Mouse (Mus musculus) ZHBTc4 (cell line): ENCODE measurements at regions not wholly inside any gene's neighbourhood (a gene's known extent, or its start where the extent isn't known, plus 50 kb on each side); places are given as distances from the start of the nearest gene placed in this dataset.
"Not testable (repeated sequence)": the region's sequence is repeated elsewhere in the genome, so short reads cannot be mapped to it uniquely, and the experiment has no call there.

ENCODE experiments used
- DNase-seq: peaks from one replicate; pipeline ENCODE4 v3.0.0-alpha.2; 2011; ENCODE audit warnings: low read depth, low spot score

GRCm38 (mm10) chr5:3244067-3244466, 97.2 kb upstream of the Cdk6 start:
- DNase-seq, result not testable (repeated sequence)

- no peak for DNase-seq
Observed at GRCm38 (mm10) chr5:3247333-3247732, 94.0 kb upstream of the Cdk6 start.

DNA sequence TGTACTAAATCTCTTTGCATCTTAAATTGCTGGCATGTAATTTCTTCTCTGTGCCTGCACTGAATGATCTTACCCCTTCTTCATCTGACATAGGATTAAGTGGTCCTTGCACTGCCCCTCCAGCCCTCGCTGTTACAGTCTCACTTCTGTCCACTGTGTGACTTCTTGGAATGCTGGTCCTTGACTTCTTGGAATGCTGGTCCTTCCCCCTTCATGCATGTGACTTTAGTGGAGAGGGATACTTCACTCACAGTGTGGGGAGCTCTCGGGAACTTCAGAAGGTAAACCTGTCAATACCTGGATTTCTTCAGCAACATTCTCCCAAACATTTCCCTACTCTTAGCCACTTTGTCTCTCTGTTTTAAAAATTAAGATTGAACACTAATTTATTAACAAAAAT, 91.0 kb upstream of the Cdk6 start:
- DNase-seq, result no peak

GRCm38 (mm10) chr5:3260289-3260688, 81.0 kb upstream of the Cdk6 start:
- no peak for DNase-seq

DNA sequence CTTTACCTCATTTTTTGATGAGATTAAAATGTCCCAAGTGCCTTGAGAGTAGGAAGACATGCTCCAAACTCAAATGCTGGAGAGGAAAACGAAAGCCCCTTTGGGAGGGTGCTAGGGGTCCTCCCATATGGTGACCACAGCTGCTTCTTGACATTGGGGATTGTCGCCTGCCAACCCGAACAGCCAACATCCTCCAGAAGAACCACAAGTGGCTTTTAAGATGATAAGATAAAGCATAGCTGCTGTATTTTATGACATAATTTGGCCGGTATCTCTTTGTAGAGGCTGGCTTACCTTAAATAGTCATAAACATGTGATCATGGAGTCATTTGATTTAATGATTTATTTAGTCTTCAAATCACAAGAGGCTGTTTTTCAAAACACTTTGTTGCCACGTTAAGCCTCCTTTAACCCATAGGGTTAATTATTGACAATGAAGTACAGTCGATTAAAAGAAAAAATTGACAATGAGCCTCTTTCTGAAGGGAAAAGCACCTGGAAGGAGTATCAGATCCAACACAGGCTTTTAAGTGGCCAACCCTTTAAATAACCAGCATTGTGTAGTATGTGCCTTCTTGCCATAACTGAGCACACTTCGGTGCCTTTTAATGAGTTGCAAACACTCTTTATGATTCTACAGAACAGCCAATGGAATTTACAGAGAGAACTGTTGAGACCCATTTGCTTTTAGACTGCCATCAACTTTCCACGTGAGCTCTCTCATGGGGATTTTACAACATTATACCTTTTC, 76.1 kb upstream of the Cdk6 start:
- not testable (repeated sequence) for DNase-seq

GRCm38 (mm10) chr5:3267021-3267420, 74.3 kb upstream of the Cdk6 start:
- DNase-seq, result no peak

DNA sequence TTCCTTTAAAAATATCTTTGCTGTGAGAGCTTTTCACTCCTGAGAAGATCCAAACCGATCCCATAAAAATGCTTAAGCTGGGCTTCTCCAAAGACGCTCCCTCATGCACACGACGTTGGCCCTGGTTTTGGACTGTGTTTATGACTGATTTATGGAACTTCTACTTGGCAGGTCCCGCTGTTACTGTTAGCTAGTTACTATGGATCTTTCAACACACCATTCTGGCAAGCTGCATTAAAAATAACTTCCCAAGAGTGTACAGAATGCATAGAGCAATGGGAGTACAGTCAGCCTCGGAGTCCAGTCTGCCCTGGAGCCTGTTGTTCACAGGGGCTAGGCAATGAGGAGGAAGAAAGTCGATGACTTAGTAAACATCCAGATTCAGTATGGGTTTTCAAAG, 71.5 kb upstream of the Cdk6 start:
- DNase-seq, result no peak

GRCm38 (mm10) chr5:3273140-3273539, 68.1 kb upstream of the Cdk6 start:
- not testable (repeated sequence) for DNase-seq

GRCm38 (mm10) chr5:3277241-3277640, 64.0 kb upstream of the Cdk6 start:
- DNase-seq, result not testable (repeated sequence)

- not testable (repeated sequence) for DNase-seq
Observed at GRCm38 (mm10) chr5:3278956-3279355, 62.3 kb upstream of the Cdk6 start.

DNA sequence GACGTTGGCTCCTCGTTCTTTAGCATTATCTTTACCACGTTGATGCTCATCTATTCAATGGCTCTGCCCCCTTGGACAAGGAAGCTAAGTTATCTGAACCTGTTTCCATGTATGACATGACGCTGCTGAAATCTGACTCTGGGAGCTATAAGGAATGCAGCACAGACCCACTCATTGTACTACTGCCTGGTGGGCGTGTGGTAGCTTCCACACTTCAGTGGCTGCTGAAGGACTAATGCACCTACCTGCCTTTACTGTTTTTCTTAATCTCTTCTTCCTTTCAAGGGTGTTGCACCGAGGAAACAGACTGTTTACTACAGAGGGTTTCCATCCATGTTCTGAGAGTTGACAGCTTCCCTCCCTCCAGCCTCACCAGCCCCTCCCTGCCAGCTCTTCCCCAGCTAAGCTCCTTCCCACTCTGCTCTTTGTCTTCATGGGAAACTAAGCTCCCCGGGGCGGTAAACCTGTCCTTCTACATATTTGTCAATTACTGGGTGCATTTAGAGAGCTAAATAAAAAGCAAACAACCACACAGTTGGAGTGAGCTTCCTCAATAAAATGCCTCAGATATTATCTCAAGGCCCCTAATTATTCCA, 59.3 kb upstream of the Cdk6 start:
- DNase-seq, result not testable (repeated sequence)

DNA sequence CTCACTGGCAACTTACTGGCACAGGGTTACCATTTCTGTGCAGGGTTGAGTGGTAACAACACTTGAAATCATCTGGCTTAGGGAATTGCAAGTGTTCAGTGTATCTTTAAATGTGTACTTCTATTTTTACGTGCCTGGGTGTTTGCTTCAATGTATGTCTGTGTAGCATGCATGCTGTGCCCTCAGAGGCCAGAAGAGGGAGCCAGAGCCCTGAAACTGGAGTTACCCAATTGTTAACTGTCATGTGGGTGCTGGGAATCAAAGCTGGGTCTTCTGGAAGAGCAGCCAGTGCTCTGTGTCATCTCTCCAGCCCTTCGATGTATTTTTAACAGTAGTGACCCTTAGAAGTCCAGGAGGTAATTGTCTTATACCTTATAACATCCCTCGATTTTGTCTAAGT, 58.2 kb upstream of the Cdk6 start:
- DNase-seq, result peak; percentile 32

DNA sequence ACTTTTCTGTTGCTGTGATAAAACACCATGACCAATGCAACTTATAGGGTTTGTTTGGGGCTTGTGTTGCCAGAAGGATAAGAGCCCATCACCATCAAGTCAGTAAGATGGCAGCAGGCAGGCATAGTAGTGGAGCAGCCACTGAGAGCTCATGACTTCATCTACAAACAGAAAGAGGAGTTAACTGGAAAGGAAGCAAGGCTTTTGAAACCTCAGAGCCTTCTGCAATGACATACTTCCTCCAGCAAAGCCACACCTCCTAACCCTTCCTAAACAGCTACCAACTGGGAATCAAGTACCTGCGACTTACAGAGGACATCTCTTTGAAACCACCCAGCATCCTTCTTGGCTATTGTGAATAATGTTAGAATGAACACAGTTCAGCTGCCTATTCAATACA, 57.0 kb upstream of the Cdk6 start:
- not testable (repeated sequence) for DNase-seq

DNA sequence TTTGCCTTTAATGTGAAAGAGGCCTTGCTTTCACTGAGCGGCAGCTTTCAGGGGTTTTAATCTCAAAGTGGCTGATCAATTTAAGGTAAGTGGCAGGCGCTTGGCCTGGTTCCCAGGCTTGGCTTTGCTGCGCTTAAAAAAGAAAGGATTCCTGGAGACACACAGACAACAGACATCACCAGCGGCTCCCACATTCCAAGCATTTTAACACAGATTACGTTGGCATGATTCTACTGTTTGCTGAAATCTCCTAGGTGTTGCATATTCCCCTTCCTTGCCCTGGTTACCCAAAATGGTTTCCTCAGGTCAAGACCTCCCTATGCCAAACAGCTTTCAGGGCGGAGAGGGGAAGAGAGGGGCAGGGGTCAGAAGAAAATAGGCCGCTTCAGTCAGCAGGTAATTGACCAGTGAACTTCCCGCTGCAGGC, 51.3 kb upstream of the Cdk6 start:
- peak; percentile 35 for DNase-seq
